Mouse (Mus musculus) kidney, embryonic 16.5 days (tissue): Measurements from ENCODE around the gene 4921524J17Rik. TPM values are rescaled to one million over a fixed set of nuclear protein-coding genes. Genes with fewer than 3 reads are reported as not detected.

Experiments
- ATAC-seq: fragments of 200-750 bp; cut with Nextera tagmentation; 2 replicates; pipeline ENCODE4 v1.8.0; 2017; ENCODE audit warnings: moderate TSS enrichment; ENCODE audit not compliant: low FRiP score, low TSS enrichment
- H3K27ac ChIP-seq: fragments of 300-500 bp; sonication (generic); 2 replicates; pipeline ENCODE4 v1.5.1; 2014; ENCODE audit warnings: low read length
- H3K27me3 ChIP-seq: fragments of 300-500 bp; sonication (generic); 2 replicates; pipeline ENCODE4 v1.6.1; 2014; ENCODE audit warnings: low read length, control low read depth, mixed read lengths; ENCODE audit not compliant: insufficient read depth
- H3K36me3 ChIP-seq: fragments of 300-500 bp; sonication (generic); 2 replicates; pipeline ENCODE4 v1.6.1; 2014; ENCODE audit warnings: low read length, control low read depth, mixed read lengths; ENCODE audit not compliant: insufficient read depth
- H3K4me1 ChIP-seq: fragments of 300-500 bp; sonication (generic); 2 replicates; pipeline ENCODE4 v1.6.1; 2014; ENCODE audit warnings: low read length, control low read depth, mixed read lengths; ENCODE audit not compliant: insufficient read depth
- H3K4me2 ChIP-seq: fragments of 300-500 bp; sonication (generic); replicated peaks from 2 replicates; pipeline ENCODE4 v1.6.1; 2014; ENCODE audit warnings: low read depth, low read length
- H3K4me3 ChIP-seq: fragments of 300-500 bp; sonication (generic); 2 replicates; pipeline ENCODE4 v1.5.1; 2014; ENCODE audit warnings: mild to moderate bottlenecking, low read length
- H3K9ac ChIP-seq: fragments of 300-500 bp; sonication (generic); replicated peaks from 2 replicates; pipeline ENCODE4 v1.6.1; 2014; ENCODE audit warnings: low read length
- H3K9me3 ChIP-seq: fragments of 300-500 bp; sonication (generic); 2 replicates; pipeline ENCODE4 v1.6.1; 2016; ENCODE audit warnings: low read length, control low read depth
- WGBS: fragments of 180-500 bp; shearing (Covaris S2); extraction: QIAGEN DNeasy Blood & Tissue Kit; methylation state at CpG from one replicate; pipeline ENCODE4 v1.1.7; 2014; 5-methylcytosine and 5-hydroxymethylcytosine counted together
- polyA plus RNA-seq: library from polyadenylated mRNA; unstranded; fragments of >200 nt; fragmentation: Nextera tagmentation; extraction: Ambion mirVana; gene quantifications from 2 replicates; pipeline ENCODE4 v1.2.1, GENCODE M21; 2015

4921524J17Rik gene
- polyA plus RNA-seq, 1 experiment from 2014 or later = 38.8 TPM

DNA sequence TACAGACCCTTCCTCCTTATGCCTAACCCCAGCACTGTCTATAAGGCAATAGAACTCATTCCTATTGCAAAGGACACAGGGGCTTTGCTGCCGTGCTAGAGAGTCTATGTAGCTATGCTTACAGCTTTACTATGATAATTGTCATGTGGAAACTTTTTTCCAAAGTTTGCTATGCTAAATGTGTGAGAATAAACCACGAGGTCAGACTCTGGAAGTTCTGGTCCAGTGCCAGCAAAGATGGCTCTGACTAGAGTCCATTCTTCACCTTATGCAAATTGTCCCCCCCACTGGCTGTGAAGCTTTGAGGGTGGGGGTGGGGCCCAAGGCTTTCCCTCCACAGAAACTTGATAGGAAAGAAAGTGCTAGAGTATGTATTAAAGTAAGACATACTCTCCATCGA lies 56.1 kb downstream of the 4921524J17Rik start:
- Histone ChIP-seq H3K4me2 (no peak overlapping the region), H3K4me1 (peaks cover 30% of the 10 kb centered on the region), H3K4me3 (no peak overlapping the region), H3K9ac (no peak overlapping the region), H3K9me3 (no peaks in the 10 kb centered on the region), H3K27ac (no peak overlapping the region), H3K27me3 (no peaks in the 10 kb centered on the region), H3K36me3 (no peaks in the 10 kb centered on the region)
- no peak for ATAC-seq
- WGBS = 60% methylated on average over 3 of the region's 3 CpGs

- Histone ChIP-seq H3K27me3 (no peaks in the 10 kb centered on the region), H3K4me3 (no peak overlapping the region), H3K9ac (no peak overlapping the region), H3K4me1 (peaks cover 17% of the 10 kb centered on the region), H3K4me2 (no peak overlapping the region), H3K36me3 (no peaks in the 10 kb centered on the region), H3K9me3 (no peaks in the 10 kb centered on the region), H3K27ac (no peak overlapping the region)
- ATAC-seq = no peak
- WGBS = 49% methylated on average over 4 of the region's 4 CpGs
These were observed 58.3 kb downstream of the 4921524J17Rik start for GRCm38 (mm10) chr8:85374286-85374685.

GRCm38 (mm10) chr8:85373435-85374039 lies 59.1 kb downstream of the 4921524J17Rik start:
- Histone ChIP-seq H3K4me3 (no peak overlapping the region), H3K4me1 (peaks cover 9% of the 10 kb centered on the region), H3K27ac (0 out of 2 replicates have a peak overlapping the region, but pooled peaks have one; percentile 43), H3K27me3 (no peaks in the 10 kb centered on the region), H3K9me3 (no peaks in the 10 kb centered on the region), H3K36me3 (no peaks in the 10 kb centered on the region), H3K9ac (no peak overlapping the region), H3K4me2 (no peak overlapping the region)
- no peak for ATAC-seq
- WGBS = 47% methylated on average over 5 of the region's 5 CpGs

DNA sequence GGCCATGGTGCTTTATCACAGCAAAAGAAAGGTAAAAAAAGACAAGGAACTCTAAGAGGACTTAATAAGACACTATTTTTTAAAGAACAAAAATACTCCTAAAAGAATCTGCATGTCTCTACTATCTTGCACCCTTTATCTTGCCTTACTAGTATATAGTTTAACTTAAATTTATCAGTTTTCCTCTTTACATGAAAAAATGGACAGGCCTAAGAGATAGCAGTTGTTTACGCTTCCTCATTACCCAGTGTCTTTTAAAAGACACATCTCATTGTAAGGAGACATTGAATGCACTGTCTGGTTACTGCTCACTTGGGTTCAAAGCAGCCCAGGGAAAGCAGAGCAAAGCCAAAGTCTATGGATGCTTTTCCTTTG lies 60.2 kb downstream of the 4921524J17Rik start:
- H3K4me3 ChIP-seq = no peak overlapping the region
- H3K9ac ChIP-seq = no peak overlapping the region
- peaks cover 10% of the 10 kb centered on the region for H3K4me1 ChIP-seq
- H3K27ac ChIP-seq = no peak overlapping the region
- no peaks in the 10 kb centered on the region for H3K36me3 ChIP-seq
- ATAC-seq = no peak
- H3K4me2 ChIP-seq = no peak overlapping the region
- H3K27me3 ChIP-seq = no peaks in the 10 kb centered on the region
- WGBS = 90% methylated on average over 1 of the region's 1 CpGs
- H3K9me3 ChIP-seq = no peaks in the 10 kb centered on the region

GRCm38 (mm10) chr8:85371736-85372464 lies 60.7 kb downstream of the 4921524J17Rik start:
- Histone ChIP-seq H3K4me2 (no peak overlapping the region), H3K27me3 (no peaks in the 10 kb centered on the region), H3K9ac (no peak overlapping the region), H3K27ac (no peak overlapping the region), H3K9me3 (no peaks in the 10 kb centered on the region), H3K4me3 (no peak overlapping the region), H3K36me3 (no peaks in the 10 kb centered on the region), H3K4me1 (peaks cover 16% of the 10 kb centered on the region)
- WGBS = 89% methylated on average over 5 of the region's 5 CpGs
- no peak for ATAC-seq

- no peak for ATAC-seq
- no peak overlapping the region for H3K4me2 ChIP-seq
- H3K9me3 ChIP-seq = no peaks in the 10 kb centered on the region
- no peaks in the 10 kb centered on the region for H3K36me3 ChIP-seq
- WGBS = 58% methylated on average over 6 of the region's 6 CpGs
- H3K4me3 ChIP-seq = no peak overlapping the region
- H3K4me1 ChIP-seq = peaks cover 19% of the 10 kb centered on the region
- no peaks in the 10 kb centered on the region for H3K27me3 ChIP-seq
- 0 out of 2 replicates have a peak overlapping the region, but pooled peaks have one; percentile 16 for H3K9ac ChIP-seq
- peak overlapping the region; percentile 53; the same call in 1 of the 2 replicates for H3K27ac ChIP-seq
These were observed 67.5 kb downstream of the 4921524J17Rik start for GRCm38 (mm10) chr8:85365176-85365575.

DNA sequence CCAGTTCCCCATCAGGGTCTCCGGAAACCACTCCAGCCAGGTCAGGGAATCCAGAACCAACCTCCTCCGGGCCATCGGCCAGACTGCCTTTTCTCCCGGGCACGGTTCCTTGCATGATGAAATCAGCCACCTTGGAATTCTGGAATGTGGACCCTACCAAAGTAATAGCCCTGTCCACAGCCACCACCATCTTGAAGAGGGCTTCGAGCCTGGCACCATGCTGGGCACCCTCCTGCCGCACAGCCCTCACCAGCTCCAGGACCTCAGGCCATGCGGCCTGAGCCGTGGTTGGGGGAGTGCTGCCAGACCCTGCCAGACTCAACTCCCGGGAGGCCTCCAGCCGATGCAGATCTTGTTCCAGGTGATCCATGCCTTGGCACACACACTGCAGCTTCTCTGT lies 68.0 kb downstream of the 4921524J17Rik start:
- peak; percentile 42; the same call in 1 of the 2 replicates for ATAC-seq
- peak overlapping the region; percentile 58; the same call in 1 of the 2 replicates for H3K27ac ChIP-seq

DNA sequence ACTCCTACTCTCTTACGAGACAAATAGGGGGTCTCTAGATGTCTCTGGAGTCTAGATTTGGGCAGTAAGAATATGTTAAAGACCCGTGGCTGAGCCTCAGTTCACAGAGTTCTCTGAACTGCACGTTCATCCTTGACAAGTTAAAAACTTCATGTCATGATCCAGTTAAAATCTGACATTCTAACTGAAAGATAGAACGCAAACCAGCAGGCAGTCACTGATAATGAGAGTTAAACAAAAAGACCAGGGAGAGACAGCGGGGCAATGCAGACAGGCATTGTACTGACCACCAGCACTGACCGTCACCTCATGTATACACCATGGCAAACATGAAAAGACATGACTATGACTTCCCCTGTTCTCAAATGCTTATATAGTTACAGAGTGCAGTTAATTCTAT lies 69.2 kb downstream of the 4921524J17Rik start:
- WGBS = 81% methylated on average over 6 of the region's 6 CpGs
- no peak for ATAC-seq
- no peak overlapping the region for H3K27ac ChIP-seq

More for the DNA sequence above, 68.0 kb downstream of the 4921524J17Rik start:
- Histone ChIP-seq H3K4me3 (no peak overlapping the region), H3K4me2 (no peak overlapping the region), H3K36me3 (no peaks in the 10 kb centered on the region), H3K27me3 (no peaks in the 10 kb centered on the region), H3K9ac (no peak overlapping the region), H3K4me1 (peaks cover 19% of the 10 kb centered on the region), H3K9me3 (no peaks in the 10 kb centered on the region)
- 70% methylated on average over 11 of the region's 11 CpGs for WGBS

DNA sequence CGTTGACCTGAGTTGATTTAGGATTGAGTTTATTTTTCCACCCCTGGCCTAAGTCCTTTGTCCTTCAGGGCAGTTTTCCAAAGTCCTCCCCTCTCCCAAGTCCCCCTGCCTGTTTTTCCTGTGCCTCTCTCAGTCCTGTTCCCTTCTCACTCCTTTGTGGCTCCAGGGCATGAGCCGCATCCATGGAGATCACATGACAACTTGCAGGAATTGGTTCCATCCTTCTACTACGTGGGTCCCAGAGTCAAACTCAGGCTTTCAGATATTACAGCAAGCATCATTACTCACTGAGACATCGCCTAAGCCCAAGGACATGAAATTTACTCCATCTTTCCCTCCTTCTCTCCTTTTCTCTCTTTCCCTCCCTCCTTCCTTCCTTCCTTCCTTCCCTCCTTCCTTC lies 70.4 kb downstream of the 4921524J17Rik start:
- Histone ChIP-seq H3K4me2 (no peak overlapping the region), H3K4me1 (peaks cover 14% of the 10 kb centered on the region), H3K9ac (no peak overlapping the region), H3K36me3 (no peaks in the 10 kb centered on the region), H3K9me3 (no peaks in the 10 kb centered on the region), H3K27ac (no peak overlapping the region), H3K4me3 (no peak overlapping the region), H3K27me3 (no peaks in the 10 kb centered on the region)
- 62% methylated on average over 4 of the region's 4 CpGs for WGBS
- ATAC-seq = no peak

More for the DNA sequence above, 69.2 kb downstream of the 4921524J17Rik start:
- Histone ChIP-seq H3K9me3 (no peaks in the 10 kb centered on the region), H3K36me3 (no peaks in the 10 kb centered on the region), H3K4me1 (peaks cover 19% of the 10 kb centered on the region), H3K9ac (no peak overlapping the region), H3K4me2 (no peak overlapping the region), H3K27me3 (no peaks in the 10 kb centered on the region), H3K4me3 (no peak overlapping the region)
